Mouse (Mus musculus) midbrain, embryonic 15.5 days (tissue): ENCODE measurements at regions not wholly inside any gene's neighbourhood (a gene's known extent, or its start where the extent isn't known, plus 50 kb on each side); places are given as distances from the start of the nearest gene placed in this dataset.

Experiments used
- ATAC-seq: fragments of 200-750 bp; cut with Nextera tagmentation; replicated peaks from 2 replicates; pipeline ENCODE4 v1.8.0; 2017; ENCODE audit warnings: moderate TSS enrichment
- H3K27ac ChIP-seq: fragments of 300-500 bp; sonication (generic); 2 replicates; pipeline ENCODE4 v1.5.1; 2015; ENCODE audit warnings: mild to moderate bottlenecking, inconsistent platforms
- H3K27me3 ChIP-seq: fragments of 300-500 bp; sonication (generic); replicated peaks from 2 replicates; pipeline ENCODE4 v1.6.1; 2015; ENCODE audit warnings: inconsistent platforms
- H3K36me3 ChIP-seq: fragments of 300-500 bp; sonication (generic); replicated peaks from 2 replicates; pipeline ENCODE4 v1.6.1; 2015; ENCODE audit warnings: inconsistent platforms
- H3K4me1 ChIP-seq: fragments of 300-500 bp; sonication (generic); 2 replicates; pipeline ENCODE4 v1.6.1; 2015; ENCODE audit warnings: inconsistent platforms
- H3K4me2 ChIP-seq: fragments of 300-500 bp; sonication (generic); 2 replicates; pipeline ENCODE4 v1.6.1; 2015; ENCODE audit warnings: inconsistent platforms, mild to moderate bottlenecking, moderate library complexity
- H3K4me3 ChIP-seq: fragments of 300-500 bp; sonication (generic); 2 replicates; pipeline ENCODE4 v1.5.1; 2015; ENCODE audit warnings: mild to moderate bottlenecking, inconsistent platforms
- H3K9ac ChIP-seq: fragments of 300-500 bp; sonication (generic); 2 replicates; pipeline ENCODE4 v1.6.1; 2015; ENCODE audit warnings: mild to moderate bottlenecking, inconsistent platforms
- H3K9me3 ChIP-seq: fragments of 300-500 bp; sonication (generic); 2 replicates; pipeline ENCODE4 v1.6.1; 2016; ENCODE audit warnings: inconsistent platforms
- WGBS: fragments of 180-500 bp; shearing (Covaris S2); methylation state at CpG from one replicate; pipeline ENCODE4 v1.1.7; 2015; ENCODE audit warnings: mixed read lengths; 5-methylcytosine and 5-hydroxymethylcytosine counted together

DNA sequence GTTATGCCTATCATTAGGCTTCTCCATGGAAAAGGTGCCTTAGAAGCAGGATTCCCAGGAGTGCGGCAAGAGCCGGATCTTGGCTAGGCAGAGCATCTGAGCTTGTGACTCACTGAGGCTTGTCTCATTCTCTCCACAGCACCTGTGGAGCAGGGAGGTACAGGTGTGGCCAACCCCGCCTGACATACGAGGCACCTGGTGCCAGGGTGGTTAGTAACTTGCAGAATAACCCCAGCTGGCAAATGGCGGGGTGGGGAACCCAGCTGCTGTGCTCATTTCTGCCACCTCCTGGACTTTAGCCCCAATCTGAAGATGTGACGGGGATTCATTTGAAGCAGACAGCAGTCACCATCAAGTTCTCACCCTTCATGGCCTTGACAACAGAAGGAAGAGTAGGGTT lies 96.2 kb downstream of the Pdgfra start:
- Histone ChIP-seq H3K27ac (no peak overlapping the region), H3K9me3 (no peaks in the 10 kb centered on the region), H3K36me3 (no peaks in the 10 kb centered on the region), H3K4me2 (no peak overlapping the region), H3K4me1 (peaks cover 7% of the 10 kb centered on the region; the same call in 1 of the 2 replicates), H3K27me3 (no peaks in the 10 kb centered on the region), H3K4me3 (no peak overlapping the region), H3K9ac (no peak overlapping the region)
- WGBS = 92% methylated on average over 6 of the region's 6 CpGs
- no peak for ATAC-seq

DNA sequence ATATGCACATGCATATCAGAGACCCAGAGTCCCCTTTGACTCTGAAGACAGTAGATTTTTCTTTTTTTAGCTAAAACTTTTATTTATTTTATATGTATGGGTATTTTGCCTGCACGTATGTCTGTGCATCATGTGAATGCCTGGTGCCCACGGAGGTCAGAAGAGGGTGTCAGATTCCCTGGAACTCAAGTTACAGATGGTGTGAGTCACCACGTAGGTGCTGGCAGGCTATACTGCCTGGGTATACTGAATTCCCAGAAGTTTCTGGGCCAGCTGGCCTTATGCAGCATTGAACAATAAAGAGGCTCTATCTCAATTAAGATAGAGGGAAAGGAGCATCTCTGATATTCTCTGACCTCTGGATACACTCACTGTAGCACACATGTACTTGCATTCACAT lies 97.6 kb downstream of the Pdgfra start:
- peaks cover 7% of the 10 kb centered on the region; the same call in 1 of the 2 replicates for H3K4me1 ChIP-seq
- H3K36me3 ChIP-seq = no peaks in the 10 kb centered on the region
- H3K9me3 ChIP-seq = no peaks in the 10 kb centered on the region
- no peak overlapping the region for H3K27ac ChIP-seq
- no peak for ATAC-seq
- H3K4me2 ChIP-seq = no peak overlapping the region
- WGBS = 88% methylated on average over 3 of the region's 3 CpGs
- H3K27me3 ChIP-seq = no peaks in the 10 kb centered on the region
- H3K9ac ChIP-seq = no peak overlapping the region
- H3K4me3 ChIP-seq = no peak overlapping the region

DNA sequence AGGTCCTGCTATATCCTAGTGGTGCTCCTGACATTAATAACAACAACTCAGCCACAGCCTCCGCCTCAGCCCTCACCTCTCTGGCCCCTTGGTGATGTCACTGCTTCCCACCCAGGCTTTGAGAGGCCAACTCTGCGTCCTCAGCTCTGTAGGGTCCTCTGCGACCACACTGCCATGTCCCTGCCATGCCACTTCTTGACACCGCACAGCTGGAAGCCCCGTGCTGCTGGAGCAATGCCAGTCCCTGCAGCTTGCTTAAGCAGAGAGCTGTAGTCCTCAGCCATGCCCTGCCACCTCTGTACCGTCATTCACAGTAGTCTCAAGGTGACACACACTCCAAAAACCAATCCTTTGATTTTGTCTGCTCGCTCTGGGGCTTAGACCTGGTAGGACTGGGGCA lies 101.3 kb downstream of the Pdgfra start:
- Histone ChIP-seq H3K9ac (no peak overlapping the region), H3K4me1 (no peaks in the 10 kb centered on the region), H3K9me3 (no peaks in the 10 kb centered on the region), H3K4me2 (no peak overlapping the region), H3K27ac (no peak overlapping the region), H3K36me3 (no peaks in the 10 kb centered on the region), H3K27me3 (no peaks in the 10 kb centered on the region), H3K4me3 (no peak overlapping the region)
- ATAC-seq = no peak
- WGBS = 76% methylated on average over 7 of the region's 7 CpGs

DNA sequence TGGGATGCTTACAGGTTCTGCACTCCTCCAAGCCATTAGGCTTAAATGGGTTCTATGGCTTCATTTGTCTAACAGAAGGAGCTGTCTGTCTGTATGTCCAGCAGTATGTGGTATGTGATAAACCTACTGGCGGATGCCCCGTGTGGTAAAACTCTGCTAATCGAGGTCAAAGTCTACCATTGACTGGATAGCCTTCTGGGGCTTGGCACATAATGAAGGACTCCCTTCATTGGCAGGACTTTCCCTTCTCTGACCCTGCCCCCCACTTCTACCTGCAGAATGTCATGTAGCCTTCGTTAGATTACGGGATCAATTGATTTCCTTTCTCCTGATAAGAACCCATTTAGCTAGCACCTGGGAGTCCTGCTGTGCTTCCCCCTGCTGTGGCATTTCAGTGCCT lies 101.7 kb downstream of the Pdgfra start:
- WGBS = 90% methylated on average over 5 of the region's 5 CpGs

DNA sequence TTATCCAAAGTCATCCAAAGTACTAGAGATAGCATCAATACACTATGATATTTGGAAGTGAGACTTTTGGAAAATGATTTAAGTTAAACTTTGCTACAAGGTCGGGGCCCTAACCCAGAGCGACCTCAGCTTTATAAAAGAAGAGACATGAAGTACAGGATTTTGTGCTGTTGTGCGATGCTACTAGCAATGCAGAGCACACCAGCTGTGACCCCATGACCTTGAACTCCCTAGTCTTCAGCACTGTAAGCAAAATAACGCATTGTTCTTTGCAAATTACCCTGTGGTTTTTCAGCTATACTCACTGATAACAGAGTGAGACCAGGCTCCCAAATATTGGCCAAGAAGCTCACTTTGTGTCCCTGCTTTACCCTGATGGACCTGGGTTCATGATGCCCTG lies 104.1 kb downstream of the Pdgfra start:
- H3K27me3 ChIP-seq = no peaks in the 10 kb centered on the region
- H3K4me3 ChIP-seq = no peak overlapping the region
- no peaks in the 10 kb centered on the region for H3K36me3 ChIP-seq
- no peak for ATAC-seq
- WGBS = 84% methylated on average over 4 of the region's 4 CpGs
- no peak overlapping the region for H3K9ac ChIP-seq
- no peak overlapping the region for H3K4me2 ChIP-seq
- no peaks in the 10 kb centered on the region for H3K9me3 ChIP-seq
- H3K27ac ChIP-seq = no peak overlapping the region
- no peaks in the 10 kb centered on the region for H3K4me1 ChIP-seq

More for the DNA sequence above, 101.7 kb downstream of the Pdgfra start:
- no peaks in the 10 kb centered on the region for H3K36me3 ChIP-seq
- no peak for ATAC-seq
- no peak overlapping the region for H3K4me3 ChIP-seq
- no peak overlapping the region for H3K9ac ChIP-seq
- H3K27ac ChIP-seq = no peak overlapping the region
- H3K27me3 ChIP-seq = no peaks in the 10 kb centered on the region
- no peaks in the 10 kb centered on the region for H3K4me1 ChIP-seq
- no peaks in the 10 kb centered on the region for H3K9me3 ChIP-seq
- no peak overlapping the region for H3K4me2 ChIP-seq

DNA sequence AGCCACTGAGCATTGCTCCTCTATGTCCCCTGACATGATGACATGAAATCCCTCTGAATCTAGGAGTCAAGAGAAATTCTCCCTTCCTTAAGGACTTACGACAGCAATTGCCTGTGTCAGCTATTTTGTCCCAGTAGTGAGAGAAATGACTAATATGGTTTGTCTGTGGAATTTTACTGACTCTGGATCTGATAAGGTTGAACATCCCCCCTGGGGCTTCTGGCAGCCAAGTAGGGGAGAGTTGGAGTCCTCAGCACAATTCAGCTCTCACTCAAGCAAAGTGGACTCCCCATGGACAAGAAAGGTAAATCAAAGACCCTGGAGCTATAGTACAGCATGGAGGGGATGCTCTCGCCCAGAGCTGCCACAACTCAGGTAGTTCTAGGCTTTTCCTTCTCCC lies 105.0 kb downstream of the Pdgfra start:
- ATAC-seq = no peak
- no peaks in the 10 kb centered on the region for H3K27me3 ChIP-seq
- no peak overlapping the region for H3K4me2 ChIP-seq
- H3K9me3 ChIP-seq = no peaks in the 10 kb centered on the region
- H3K9ac ChIP-seq = no peak overlapping the region
- WGBS = 75% methylated on average over 2 of the region's 2 CpGs
- H3K36me3 ChIP-seq = no peaks in the 10 kb centered on the region
- no peaks in the 10 kb centered on the region for H3K4me1 ChIP-seq
- H3K4me3 ChIP-seq = no peak overlapping the region
- no peak overlapping the region for H3K27ac ChIP-seq

DNA sequence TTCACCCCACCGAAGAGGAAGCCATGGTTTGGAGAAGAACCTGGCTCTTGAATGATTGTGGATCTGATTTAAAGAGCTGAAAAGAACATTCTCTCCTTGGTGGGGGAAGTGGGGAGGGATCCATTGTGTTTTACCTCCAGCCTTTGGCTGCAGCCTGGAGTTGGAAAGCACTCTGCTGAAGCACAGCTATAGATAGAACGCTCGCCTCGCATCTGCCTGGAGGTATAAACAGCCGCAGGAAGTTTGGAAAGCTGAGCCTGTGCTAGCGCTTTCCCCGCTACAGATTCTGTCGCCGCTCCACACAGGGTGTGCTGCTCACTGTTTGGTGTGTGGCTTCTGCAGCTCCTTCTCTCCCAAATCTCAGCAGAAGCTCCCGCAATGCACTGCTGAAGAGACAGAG lies 108.2 kb downstream of the Pdgfra start:
- H3K4me3 ChIP-seq = no peak overlapping the region
- no peak for ATAC-seq
- no peak overlapping the region for H3K4me2 ChIP-seq
- 90% methylated on average over 10 of the region's 10 CpGs for WGBS
- H3K4me1 ChIP-seq = no peaks in the 10 kb centered on the region
- H3K36me3 ChIP-seq = no peaks in the 10 kb centered on the region
- H3K9ac ChIP-seq = no peak overlapping the region
- H3K27me3 ChIP-seq = no peaks in the 10 kb centered on the region
- no peaks in the 10 kb centered on the region for H3K9me3 ChIP-seq
- no peak overlapping the region for H3K27ac ChIP-seq

DNA sequence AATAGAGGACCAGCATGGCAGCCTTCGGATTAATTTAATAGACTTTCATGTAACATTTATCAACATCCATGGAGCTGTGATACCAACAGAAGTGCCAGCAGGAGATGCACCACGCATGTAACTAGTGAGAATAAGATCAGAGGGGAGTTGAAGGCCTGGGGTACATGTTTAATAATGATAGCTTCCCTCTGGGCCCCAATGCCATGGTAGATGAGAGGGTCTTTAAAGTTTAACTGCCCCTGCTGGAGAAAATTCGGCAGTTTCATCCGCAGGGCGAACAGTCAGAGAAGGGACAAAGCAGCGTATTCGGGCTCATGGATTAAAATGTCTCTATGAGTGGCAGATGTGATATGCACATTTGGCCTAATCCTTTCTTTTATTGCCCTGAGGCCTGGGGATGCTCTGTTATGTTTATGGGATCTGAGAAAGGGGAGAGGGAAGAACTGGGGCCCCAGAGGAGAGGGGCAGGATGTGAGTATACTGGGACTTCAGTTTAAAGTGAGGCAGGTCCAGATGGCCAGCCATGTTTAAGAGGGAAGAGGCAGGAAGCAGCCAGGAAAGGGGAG lies 114.1 kb downstream of the Pdgfra start:
- Histone ChIP-seq H3K4me2 (no peak overlapping the region), H3K9ac (no peak overlapping the region), H3K9me3 (no peaks in the 10 kb centered on the region), H3K4me3 (no peak overlapping the region), H3K4me1 (no peaks in the 10 kb centered on the region), H3K36me3 (no peaks in the 10 kb centered on the region), H3K27ac (no peak overlapping the region), H3K27me3 (no peaks in the 10 kb centered on the region)
- ATAC-seq = peak; percentile 50; the same call in 1 of the 2 replicates
- 35% methylated on average over 7 of the region's 7 CpGs for WGBS

DNA sequence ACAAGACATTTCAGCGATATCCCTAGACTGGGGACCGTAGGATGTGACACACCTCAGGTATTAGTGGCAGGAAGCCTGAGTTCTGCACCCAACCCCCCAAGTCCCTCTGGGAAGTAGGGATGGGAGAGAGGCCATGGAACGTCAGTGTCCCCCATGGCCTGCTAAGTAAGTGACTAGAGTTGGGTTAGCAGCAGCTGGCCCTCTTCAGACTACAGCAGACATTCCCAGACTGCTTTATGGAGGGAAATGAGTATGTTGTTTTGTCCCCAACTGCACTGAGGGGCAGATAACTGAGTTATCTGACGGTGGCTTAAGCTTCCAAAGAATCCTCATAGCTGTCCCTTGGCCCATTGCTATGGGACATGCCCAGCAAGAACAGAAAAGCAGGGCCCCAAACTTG lies 114.8 kb downstream of the Pdgfra start:
- H3K4me2 ChIP-seq = no peak overlapping the region
- H3K4me3 ChIP-seq = no peak overlapping the region
- ATAC-seq = no peak
- 87% methylated on average over 4 of the region's 4 CpGs for WGBS
- no peaks in the 10 kb centered on the region for H3K36me3 ChIP-seq
- H3K27me3 ChIP-seq = no peaks in the 10 kb centered on the region
- H3K9ac ChIP-seq = no peak overlapping the region
- H3K27ac ChIP-seq = no peak overlapping the region
- no peaks in the 10 kb centered on the region for H3K4me1 ChIP-seq
- H3K9me3 ChIP-seq = no peaks in the 10 kb centered on the region

DNA sequence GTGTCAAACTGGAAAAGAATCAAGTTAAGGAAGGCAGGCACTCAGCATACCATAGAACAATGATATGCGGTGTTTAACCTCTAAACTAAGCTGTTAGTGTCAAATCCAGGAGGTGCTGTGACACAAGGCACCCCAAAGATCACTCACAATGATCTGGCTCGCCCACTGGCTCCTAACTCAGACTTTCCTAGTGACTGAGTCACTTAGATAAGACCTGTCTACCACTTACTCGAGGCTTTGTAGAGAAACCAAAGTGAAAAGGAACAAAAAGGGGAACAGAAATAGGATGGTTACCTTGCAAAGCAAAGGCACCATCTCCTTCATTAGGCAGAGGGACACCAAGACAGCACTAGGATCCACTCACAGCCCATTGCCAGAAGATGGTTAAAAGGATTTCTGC lies 115.7 kb downstream of the Pdgfra start:
- no peaks in the 10 kb centered on the region for H3K36me3 ChIP-seq
- no peak overlapping the region for H3K4me3 ChIP-seq
- H3K9ac ChIP-seq = no peak overlapping the region
- WGBS = 89% methylated on average over 3 of the region's 3 CpGs
- no peaks in the 10 kb centered on the region for H3K27me3 ChIP-seq
- no peaks in the 10 kb centered on the region for H3K9me3 ChIP-seq
- H3K27ac ChIP-seq = no peak overlapping the region
- H3K4me1 ChIP-seq = no peaks in the 10 kb centered on the region
- H3K4me2 ChIP-seq = no peak overlapping the region
- no peak for ATAC-seq

DNA sequence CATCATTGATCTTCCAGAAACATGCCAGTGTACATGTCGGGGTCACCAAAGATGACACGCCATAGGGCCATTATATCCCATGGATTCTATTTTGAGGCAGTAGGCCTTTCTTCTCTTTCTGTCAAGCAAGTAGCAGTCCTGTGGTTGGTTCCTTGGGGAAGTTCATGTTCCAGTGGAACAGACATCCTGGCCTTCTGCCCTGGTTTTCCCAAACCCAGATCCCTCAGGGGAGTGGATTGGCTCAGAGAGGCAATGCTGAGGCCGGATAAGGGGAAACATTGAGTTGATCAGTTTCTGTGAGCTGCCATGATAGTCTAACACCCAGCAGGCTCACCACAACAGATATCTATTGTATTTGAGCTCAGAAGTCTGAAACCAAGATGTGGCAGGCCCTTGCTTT lies 125.9 kb downstream of the Pdgfra start:
- H3K36me3 ChIP-seq = no peaks in the 10 kb centered on the region
- H3K9ac ChIP-seq = no peak overlapping the region
- 96% methylated on average over 3 of the region's 3 CpGs for WGBS
- H3K4me1 ChIP-seq = no peaks in the 10 kb centered on the region
- ATAC-seq = no peak
- no peak overlapping the region for H3K4me2 ChIP-seq
- no peak overlapping the region for H3K4me3 ChIP-seq
- no peaks in the 10 kb centered on the region for H3K9me3 ChIP-seq
- H3K27me3 ChIP-seq = no peaks in the 10 kb centered on the region
- H3K27ac ChIP-seq = no peak overlapping the region

DNA sequence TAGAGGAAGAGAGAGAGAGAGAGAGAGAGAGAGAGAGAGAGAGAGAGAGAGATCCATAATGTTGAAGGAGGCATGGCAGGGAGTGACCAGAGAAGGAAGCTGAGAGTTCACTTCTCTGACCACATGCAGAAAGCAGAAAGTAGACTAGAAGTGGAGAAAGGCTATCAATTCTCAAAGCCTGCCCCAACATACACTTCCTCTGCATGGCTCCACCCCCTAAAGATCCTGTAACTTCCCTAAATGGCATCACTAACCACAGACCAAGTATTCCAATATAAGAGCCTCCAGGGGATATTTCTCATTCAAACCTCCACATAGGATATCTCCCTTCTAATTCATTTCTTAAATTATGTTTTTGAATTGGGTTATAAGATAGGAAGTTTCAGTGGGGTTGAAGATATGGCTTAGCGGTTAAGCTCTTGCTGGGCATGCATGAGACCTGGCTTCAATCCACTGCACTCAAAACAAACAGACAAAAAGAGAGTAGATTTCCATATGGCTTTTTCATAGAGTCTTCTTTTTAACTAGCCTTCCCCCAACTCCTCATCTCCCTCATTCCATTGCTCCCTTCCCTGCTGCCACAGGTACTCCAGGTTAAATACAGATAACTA lies 127.6 kb downstream of the Pdgfra start:
- 90% methylated on average over 1 of the region's 1 CpGs for WGBS
- no peak overlapping the region for H3K9ac ChIP-seq
- H3K27ac ChIP-seq = no peak overlapping the region
- H3K36me3 ChIP-seq = no peaks in the 10 kb centered on the region
- H3K4me3 ChIP-seq = no peak overlapping the region
- H3K27me3 ChIP-seq = no peaks in the 10 kb centered on the region
- no peaks in the 10 kb centered on the region for H3K4me1 ChIP-seq
- no peak overlapping the region for H3K4me2 ChIP-seq
- no peak for ATAC-seq
- H3K9me3 ChIP-seq = no peaks in the 10 kb centered on the region

DNA sequence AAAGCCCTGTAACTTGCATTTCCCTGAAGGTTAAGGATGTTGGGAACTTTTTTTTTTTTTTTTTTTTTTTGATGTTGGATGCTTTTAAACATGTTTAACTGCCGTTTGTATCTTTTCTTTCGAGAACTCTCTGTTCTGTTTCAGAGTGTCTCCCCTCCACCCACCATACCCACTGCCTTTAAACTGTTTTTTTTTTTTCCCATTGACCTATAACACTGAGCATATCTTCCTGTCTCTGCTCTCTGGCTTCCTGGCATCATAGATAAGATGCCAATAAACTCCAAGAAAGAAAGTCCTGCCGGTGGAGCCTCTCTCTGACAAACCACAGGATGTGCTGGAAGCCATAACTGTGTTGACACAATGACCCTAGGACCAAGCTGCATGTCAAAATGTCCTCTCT lies 128.6 kb downstream of the Pdgfra start:
- H3K36me3 ChIP-seq = no peaks in the 10 kb centered on the region
- no peak overlapping the region for H3K4me3 ChIP-seq
- H3K9me3 ChIP-seq = no peaks in the 10 kb centered on the region
- no peak for ATAC-seq
- no peak overlapping the region for H3K9ac ChIP-seq
- H3K4me2 ChIP-seq = no peak overlapping the region
- WGBS = 90% methylated on average over 3 of the region's 3 CpGs
- no peaks in the 10 kb centered on the region for H3K27me3 ChIP-seq
- H3K4me1 ChIP-seq = peaks cover 4% of the 10 kb centered on the region; the same call in 1 of the 2 replicates
- no peak overlapping the region for H3K27ac ChIP-seq
